Mouse (Mus musculus) cerebellum, postnatal 4 days (tissue): ENCODE data around the gene Rasgrp2.

Experiments
- DNase-seq, 2 experiments: peaks; one replicate each; pipeline ENCODE4 v3.0.0; 2022; ENCODE audit warnings: low spot score in 2 of 2, mixed read lengths in 1 of 2

The Rasgrp2 gene

GRCm38 (mm10) chr19:6407816-6408510 is 8.8 kb downstream of the Rasgrp2 start:
- DNase-seq = no peak

DNA sequence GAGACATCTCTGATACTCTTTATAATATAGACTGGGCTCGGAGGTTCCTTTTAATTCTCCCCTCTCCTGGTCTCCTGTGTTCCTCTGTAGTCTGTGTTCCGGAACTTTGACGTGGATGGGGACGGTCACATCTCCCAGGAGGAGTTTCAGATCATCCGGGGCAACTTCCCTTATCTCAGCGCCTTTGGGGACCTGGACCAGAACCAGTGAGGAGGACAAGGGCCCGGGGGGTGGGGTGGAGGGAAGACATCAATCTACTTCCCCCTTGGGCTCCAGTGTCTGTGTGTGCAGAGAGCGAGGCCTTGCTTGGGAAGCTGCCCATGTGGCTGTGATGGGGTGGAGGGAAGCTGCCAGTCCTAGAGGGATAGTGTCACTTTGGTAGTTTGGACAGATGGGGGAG is 9.6 kb downstream of the Rasgrp2 start:
- no peak for DNase-seq

- no peak for DNase-seq
Measured at GRCm38 (mm10) chr19:6409176-6409575, 10.0 kb downstream of the Rasgrp2 start.

DNA sequence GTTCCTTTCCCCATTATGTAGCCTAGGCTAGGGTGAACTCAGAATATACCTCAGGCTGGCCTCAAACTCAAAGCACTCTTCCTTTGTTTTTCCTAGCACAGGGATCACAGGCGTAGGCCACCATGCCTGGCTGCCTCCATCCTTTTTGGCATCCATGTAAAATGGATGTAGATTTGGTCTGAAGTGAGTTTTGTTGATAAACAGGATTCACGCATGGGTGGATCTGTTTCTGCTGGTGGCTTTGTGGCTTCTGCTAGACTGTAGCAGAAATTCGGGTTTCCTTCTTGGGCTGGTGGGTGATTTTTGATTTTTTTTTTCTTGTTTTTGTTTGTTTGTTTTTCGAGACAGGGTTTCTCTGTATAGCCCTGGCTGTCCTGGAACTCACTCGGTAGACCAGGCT is 10.8 kb downstream of the Rasgrp2 start:
- no peak for DNase-seq

DNA sequence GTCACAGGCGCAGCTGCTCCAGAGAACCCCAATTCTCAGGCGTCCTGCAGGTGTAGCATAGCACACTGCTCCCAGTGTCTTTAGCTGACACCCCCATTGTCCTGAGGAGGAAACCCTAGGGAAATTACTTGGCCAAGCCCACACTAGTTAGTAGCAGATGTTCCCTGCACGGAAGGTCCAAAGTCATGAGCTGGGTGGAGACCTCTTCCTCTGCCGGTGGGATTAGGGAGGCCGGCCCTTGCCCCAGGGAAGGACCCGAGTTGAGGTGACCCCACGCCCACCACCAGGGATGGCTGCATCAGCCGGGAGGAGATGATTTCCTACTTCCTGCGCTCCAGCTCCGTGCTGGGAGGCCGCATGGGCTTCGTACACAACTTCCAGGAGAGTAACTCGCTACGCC is 13.7 kb downstream of the Rasgrp2 start:
- no peak for DNase-seq

DNA sequence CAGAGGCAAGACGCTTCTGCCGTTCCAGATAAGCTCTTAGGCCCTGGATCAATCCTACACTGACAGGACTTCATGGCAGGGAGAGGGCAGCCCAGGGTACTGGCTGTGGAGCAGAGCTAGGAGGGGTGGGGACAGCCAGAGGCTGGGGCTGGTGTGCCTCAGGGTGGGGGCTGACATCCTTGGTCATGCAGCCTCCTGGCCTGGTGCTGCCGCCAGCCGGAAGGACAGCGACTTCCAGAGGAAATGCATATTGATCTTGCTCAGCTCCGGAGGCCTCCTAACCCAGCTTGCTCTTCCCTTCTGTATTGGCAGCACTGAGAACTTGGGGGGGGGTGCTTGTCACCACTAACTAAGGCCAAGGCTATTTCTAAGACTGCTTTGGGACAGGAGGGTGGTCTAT is 16.3 kb downstream of the Rasgrp2 start:
- DNase-seq = no peak

- DNase-seq = no peak
Measured at GRCm38 (mm10) chr19:6416124-6416770, 17.1 kb downstream of the Rasgrp2 start.

DNA sequence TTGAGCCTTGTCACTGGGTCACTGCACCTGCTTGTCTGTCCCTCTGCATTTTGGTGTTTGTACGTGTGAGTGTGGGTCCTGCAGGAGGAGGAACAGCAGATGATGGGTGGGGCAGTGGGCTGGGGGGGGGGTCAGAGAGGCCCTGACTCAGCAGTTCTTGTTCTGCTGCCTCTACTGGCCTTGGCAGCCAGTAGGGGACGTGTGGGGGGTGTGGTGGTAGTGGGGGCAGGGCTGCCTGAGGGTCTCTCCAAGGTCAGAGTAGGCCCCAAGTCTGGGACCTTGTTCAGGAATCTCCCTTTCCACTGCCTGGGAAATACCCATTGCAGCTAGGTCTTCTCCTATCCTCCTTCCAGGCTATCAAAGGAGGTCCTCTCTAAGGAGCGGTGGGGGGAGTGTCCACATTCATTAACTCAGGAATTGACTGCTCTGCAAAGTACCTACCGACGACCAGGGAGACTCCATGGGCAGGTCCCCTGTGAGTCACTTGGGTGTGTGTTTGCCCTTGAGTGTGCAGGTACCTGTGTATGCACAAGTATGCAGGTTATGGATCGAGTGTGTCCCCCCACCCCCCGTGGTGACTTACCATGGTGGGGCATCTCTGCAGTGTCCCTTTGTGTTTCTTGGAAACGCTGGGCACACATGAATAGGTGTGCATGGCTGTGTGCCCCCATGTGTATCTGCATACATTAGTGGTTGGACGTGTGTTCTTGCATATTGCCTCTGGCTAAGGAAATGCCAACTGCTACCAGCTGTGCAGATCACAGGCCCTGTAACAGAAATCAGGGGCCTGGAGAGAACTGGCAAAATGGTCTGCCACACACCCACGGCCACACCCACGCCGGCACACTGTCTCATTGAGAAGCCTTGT is 18.0 kb downstream of the Rasgrp2 start:
- no peak for DNase-seq

GRCm38 (mm10) chr19:6418233-6418879 is 19.2 kb downstream of the Rasgrp2 start, which contains the start of gene Nrxn2:
Gene Nrxn2 (plus strand): TSS chr19:6418731.
- DNase-seq = peak; percentile 89 to 97

DNA sequence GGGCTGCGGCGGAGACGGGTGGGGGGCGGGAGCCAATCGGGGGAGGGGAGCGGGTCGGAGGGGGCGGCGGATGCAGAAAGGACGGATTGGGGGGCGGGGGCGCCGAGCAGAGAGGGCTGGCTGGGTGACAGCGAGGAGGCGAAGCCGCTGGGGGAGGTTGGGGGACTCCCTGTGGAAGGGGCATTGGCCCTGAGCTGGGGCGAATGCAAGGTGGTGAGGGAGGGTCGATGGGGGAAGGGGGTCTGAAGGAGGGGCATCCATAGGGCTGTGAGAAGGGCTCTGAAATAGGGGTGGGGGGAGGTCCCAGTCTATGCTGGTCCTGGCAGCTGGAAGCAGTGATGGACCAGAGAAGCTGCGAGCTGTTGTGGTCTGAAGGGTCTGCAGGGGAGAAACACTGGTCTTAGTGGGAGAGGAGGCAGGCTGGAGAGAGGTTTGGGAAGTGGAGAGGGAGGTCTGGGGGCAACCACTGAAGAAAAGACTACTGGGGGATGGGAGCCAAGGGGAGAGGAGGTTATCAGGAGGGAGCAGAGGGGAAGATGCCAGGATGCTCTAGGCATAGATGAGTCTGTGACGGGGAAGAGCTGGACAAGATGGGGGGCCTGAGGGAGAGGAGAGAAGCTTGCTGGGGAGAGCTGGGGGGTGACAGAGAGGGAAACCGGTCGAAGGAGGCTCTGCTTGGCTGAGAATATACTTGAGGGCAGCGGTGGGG is 20.0 kb downstream of the Rasgrp2 start:
- DNase-seq = no peak

- no peak for DNase-seq
Measured at GRCm38 (mm10) chr19:6419805-6420310, 20.7 kb downstream of the Rasgrp2 start.

GRCm38 (mm10) chr19:6420481-6421210 is 21.5 kb downstream of the Rasgrp2 start:
- DNase-seq = no peak

GRCm38 (mm10) chr19:6421211-6421590 is 22.1 kb downstream of the Rasgrp2 start:
- DNase-seq = no peak

- no peak for DNase-seq
Measured at GRCm38 (mm10) chr19:6422014-6422413, 22.9 kb downstream of the Rasgrp2 start.

DNA sequence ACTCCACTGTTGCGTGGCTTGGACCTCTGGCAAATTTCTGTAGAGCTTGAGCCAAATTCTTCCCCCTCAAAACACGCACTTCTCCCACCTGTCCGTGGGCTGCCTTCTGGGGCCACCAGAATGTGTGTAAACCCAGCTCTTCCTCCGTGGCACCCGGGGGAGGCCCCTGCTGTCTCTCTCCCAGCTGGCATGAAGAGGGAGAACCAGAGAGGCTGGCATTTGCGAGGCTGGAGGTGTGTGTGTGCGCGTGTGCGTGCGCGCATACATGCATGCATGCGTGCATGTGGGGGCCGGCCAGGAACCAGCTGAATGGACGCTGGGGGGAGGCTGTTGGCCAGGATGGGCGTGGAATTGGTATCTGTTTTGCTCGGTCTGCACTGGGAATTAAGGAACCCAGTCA is 24.1 kb downstream of the Rasgrp2 start:
- no peak for DNase-seq

GRCm38 (mm10) chr19:6424137-6424881 is 25.2 kb downstream of the Rasgrp2 start:
- no peak for DNase-seq

GRCm38 (mm10) chr19:6425595-6425994 is 26.5 kb downstream of the Rasgrp2 start:
- DNase-seq = no peak

- DNase-seq = no peak
Measured at GRCm38 (mm10) chr19:6426703-6427500, 27.8 kb downstream of the Rasgrp2 start.
